Mouse (Mus musculus): ENCODE data around the gene Cntrob. TPM values are rescaled to one million over a fixed set of nuclear protein-coding genes. Genes with fewer than 3 reads are reported as not detected.

Cntrob gene
- polyA plus RNA-seq, 1 experiment = 27.5 TPM

- peak overlapping the region; percentile 15; the same call in 1 of the 2 replicates for H3K27ac ChIP-seq (ENCODE audit: insufficient read depth, low read length)
Observed at GRCm38 (mm10) chr11:69369990-69370816, 46.6 kb upstream of the Cntrob start.

DNA sequence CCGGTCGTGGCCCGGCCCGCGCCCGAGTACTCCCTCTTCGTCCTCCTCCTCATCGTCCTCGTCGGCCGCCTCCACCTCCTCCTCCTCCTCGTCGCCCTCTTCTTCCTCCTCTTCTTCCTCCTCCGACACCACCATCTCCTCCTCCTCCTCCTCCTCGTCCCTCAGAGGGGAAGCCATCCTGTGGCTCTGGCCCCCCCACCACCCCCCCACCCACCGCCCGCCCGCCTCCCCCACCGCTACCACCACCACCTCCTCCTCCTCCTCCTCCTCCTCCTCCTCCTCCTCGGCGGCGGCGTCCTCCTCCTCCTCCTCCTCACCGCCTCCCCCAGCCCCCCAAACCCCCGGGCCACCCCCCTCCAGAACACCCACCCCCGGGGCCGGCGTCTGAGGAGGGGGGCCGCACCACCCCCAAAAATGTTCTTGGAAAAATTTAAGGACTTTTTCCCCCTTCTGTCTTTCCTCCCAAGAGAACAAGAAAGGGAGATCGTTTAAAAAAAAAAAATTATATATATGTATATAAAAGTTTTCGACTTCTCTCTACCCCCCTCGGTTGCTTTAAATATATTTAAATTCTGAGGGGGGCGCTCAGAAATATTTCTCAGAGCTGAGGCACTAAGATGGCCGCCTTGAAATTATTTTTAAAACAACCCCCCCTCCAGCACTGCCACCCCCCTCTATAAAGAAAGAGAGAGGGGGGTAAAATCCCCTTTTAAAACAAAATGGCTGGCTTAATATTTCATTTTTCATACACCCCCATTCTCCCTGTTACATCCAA lies 45.8 kb upstream of the Cntrob start, which contains the start of gene Chd3:
Chd3 (minus strand) TSS at position 192 of the 775 bp plus-strand sequence.
- TF ChIP-seq EP300 (IDR thresholded peaks at IDR 0.05; ENCODE audit: insufficient read depth, low read depth, low read length) = no peak
- no peak for TF ChIP-seq CTCF (IDR thresholded peaks at IDR 0.05; ENCODE audit: low read depth, low read length)
- no peak for TF ChIP-seq POLR2A (IDR thresholded peaks at IDR 0.05; ENCODE audit: insufficient read depth, low read length)
- Histone ChIP-seq H3K27ac (ENCODE audit: insufficient read depth, low read length) (no peak within 1 kb of the TSS), H3K4me1 (ENCODE audit: control insufficient read depth, insufficient read depth, low read length) (peaks cover 4% of the 10 kb centered on the region), H3K27me3 (ENCODE audit: control insufficient read depth, insufficient read depth, low read length, poor library complexity, severe bottlenecking) (peaks cover 14% of the 10 kb centered on the region), H3K4me3 (ENCODE audit: low read depth, low read length) (peak within 1 kb of the TSS; percentile 81), H3K9me3 (replicated peaks; ENCODE audit: control insufficient read depth, insufficient read depth, low read length, poor library complexity, severe bottlenecking) (no peaks in the 10 kb centered on the region), H3K9ac (ENCODE audit: low read depth, poor library complexity, severe bottlenecking) (peak within 1 kb of the TSS; percentile 96), H3K36me3 (ENCODE audit: control insufficient read depth, insufficient read depth, low read length, poor library complexity, severe bottlenecking) (no peaks in the 10 kb centered on the region)

More at GRCm38 (mm10) chr11:69369990-69370816, 46.6 kb upstream of the Cntrob start:
- H3K4me1 ChIP-seq (ENCODE audit: control insufficient read depth, insufficient read depth, low read length) = no peaks in the 10 kb centered on the region
- H3K36me3 ChIP-seq (ENCODE audit: control insufficient read depth, insufficient read depth, low read length, poor library complexity, severe bottlenecking) = no peaks in the 10 kb centered on the region
- peaks cover 14% of the 10 kb centered on the region for H3K27me3 ChIP-seq (ENCODE audit: control insufficient read depth, insufficient read depth, low read length, poor library complexity, severe bottlenecking)
- TF ChIP-seq POLR2A (IDR thresholded peaks at IDR 0.05; ENCODE audit: insufficient read depth, low read length) (no peak), CTCF (IDR thresholded peaks at IDR 0.05; ENCODE audit: low read depth, low read length) (no peak), EP300 (IDR thresholded peaks at IDR 0.05; ENCODE audit: insufficient read depth, low read depth, low read length) (no peak)
- H3K4me3 ChIP-seq (ENCODE audit: low read depth, low read length) = no peak overlapping the region
- H3K9ac ChIP-seq (ENCODE audit: low read depth, poor library complexity, severe bottlenecking) = no peak overlapping the region
- H3K9me3 ChIP-seq (replicated peaks; ENCODE audit: control insufficient read depth, insufficient read depth, low read length, poor library complexity, severe bottlenecking) = no peaks in the 10 kb centered on the region

DNA sequence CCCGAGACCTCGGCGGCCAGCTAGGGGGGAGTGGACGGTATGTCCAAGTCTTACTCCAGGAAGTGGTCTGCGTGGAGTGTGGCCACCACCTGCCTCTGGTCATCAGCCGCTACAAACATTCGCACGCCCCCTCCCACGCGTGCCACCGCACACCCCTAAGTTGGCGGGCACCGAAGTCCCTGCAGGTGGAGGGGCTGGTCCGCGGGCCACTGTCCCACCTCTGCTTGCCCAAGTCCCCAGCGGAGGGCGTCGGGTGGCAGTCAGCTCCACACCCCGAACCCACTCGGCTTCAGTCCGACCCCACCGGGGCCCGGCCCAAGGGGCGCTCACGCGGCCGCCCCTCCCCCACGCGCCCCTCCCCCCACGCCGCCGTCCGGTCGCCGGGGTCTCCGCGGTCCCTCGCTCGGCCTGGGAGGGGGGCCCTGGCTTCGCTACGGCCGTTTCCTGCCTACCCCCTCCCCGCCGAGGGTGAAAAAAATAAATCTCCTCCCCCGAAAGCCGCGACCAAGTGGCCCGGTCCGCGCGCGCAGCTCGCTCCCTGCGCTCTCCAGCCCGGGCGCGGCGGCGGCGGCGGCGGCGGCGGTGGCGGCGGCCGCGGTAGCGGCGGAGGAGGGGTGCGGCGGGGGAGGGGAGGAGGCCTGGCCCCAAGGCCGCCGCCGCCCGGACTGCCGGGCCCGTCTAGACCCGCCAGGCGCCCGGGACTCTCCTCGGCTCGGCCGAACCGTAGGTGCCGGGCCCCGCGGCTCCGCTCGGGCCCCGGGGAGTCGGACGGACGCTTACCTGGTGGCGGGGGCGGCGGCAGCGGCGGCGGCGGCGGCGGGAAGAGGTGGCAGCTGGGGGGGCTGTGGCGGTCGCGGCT lies 45.0 kb upstream of the Cntrob start:
- Histone ChIP-seq H3K36me3 (ENCODE audit: control insufficient read depth, insufficient read depth, low read length, poor library complexity, severe bottlenecking) (no peaks in the 10 kb centered on the region), H3K27me3 (ENCODE audit: control insufficient read depth, insufficient read depth, low read length, poor library complexity, severe bottlenecking) (peaks cover 14% of the 10 kb centered on the region), H3K4me1 (ENCODE audit: control insufficient read depth, insufficient read depth, low read length) (peaks cover 4% of the 10 kb centered on the region), H3K27ac (ENCODE audit: insufficient read depth, low read length) (no peak overlapping the region), H3K9ac (ENCODE audit: low read depth, poor library complexity, severe bottlenecking) (peak overlapping the region; percentile 96), H3K4me3 (ENCODE audit: low read depth, low read length) (peak overlapping the region; percentile 81), H3K9me3 (replicated peaks; ENCODE audit: control insufficient read depth, insufficient read depth, low read length, poor library complexity, severe bottlenecking) (no peaks in the 10 kb centered on the region)
- TF ChIP-seq CTCF (IDR thresholded peaks at IDR 0.05; ENCODE audit: low read depth, low read length) (no peak), POLR2A (IDR thresholded peaks at IDR 0.05; ENCODE audit: insufficient read depth, low read length) (no peak), EP300 (IDR thresholded peaks at IDR 0.05; ENCODE audit: insufficient read depth, low read depth, low read length) (no peak)

GRCm38 (mm10) chr11:69367616-69368355 lies 44.2 kb upstream of the Cntrob start:
- no peaks in the 10 kb centered on the region for H3K36me3 ChIP-seq (ENCODE audit: control insufficient read depth, insufficient read depth, low read length, poor library complexity, severe bottlenecking)
- no peak overlapping the region for H3K27ac ChIP-seq (ENCODE audit: insufficient read depth, low read length)
- H3K9me3 ChIP-seq (replicated peaks; ENCODE audit: control insufficient read depth, insufficient read depth, low read length, poor library complexity, severe bottlenecking) = no peaks in the 10 kb centered on the region
- TF ChIP-seq EP300 (IDR thresholded peaks at IDR 0.05; ENCODE audit: insufficient read depth, low read depth, low read length) (no peak), POLR2A (IDR thresholded peaks at IDR 0.05; ENCODE audit: insufficient read depth, low read length) (no peak), CTCF (IDR thresholded peaks at IDR 0.05; ENCODE audit: low read depth, low read length) (no peak)
- H3K9ac ChIP-seq (ENCODE audit: low read depth, poor library complexity, severe bottlenecking) = peak overlapping the region; percentile 96
- no peak overlapping the region for H3K4me3 ChIP-seq (ENCODE audit: low read depth, low read length)
- H3K4me1 ChIP-seq (ENCODE audit: control insufficient read depth, insufficient read depth, low read length) = peaks cover 4% of the 10 kb centered on the region
- peaks cover 14% of the 10 kb centered on the region for H3K27me3 ChIP-seq (ENCODE audit: control insufficient read depth, insufficient read depth, low read length, poor library complexity, severe bottlenecking)
